Comparison of ENCODE assay signal across 11 mouse cellular contexts in genomic region chr5:123694468-123694867, GRCm38 (mm10). TPM values are rescaled to one million over a fixed set of nuclear protein-coding genes. Genes with fewer than 3 reads are reported as not detected.
DNase-seq lines count a peak whose midpoint lies in the region; ATAC-seq and TF ChIP-seq lines count a peak whose summit lies in the region.
"Had no signal": no experiment of that assay in that cellular context is flagged by ENCODE, and none has a peak within 500 bp of the region (broad histone marks: within the 10 kb centered on the region; RNA-seq: fewer than 3 reads in every experiment).

No protein-coding gene starts in this region.

- no peak for TF ChIP-seq CTCF in liver, adult 2 months (IDR thresholded peaks at IDR 0.05; ENCODE audit: low read depth, low read length)

- H3K27me3 ChIP-seq in liver, adult 2 months (ENCODE audit: control insufficient read depth, insufficient read depth, low read length) = no peaks in the 10 kb centered on the region
- no peaks in the 10 kb centered on the region for H3K27me3 ChIP-seq in stomach, embryonic 15.5 days (replicated peaks)
- H3K27me3 ChIP-seq in forebrain, embryonic 10.5 days (ENCODE audit: poor library complexity, severe bottlenecking) = no peaks in the 10 kb centered on the region
- H3K27me3 ChIP-seq: limb, embryonic 15.5 days had no signal

- H3K9ac ChIP-seq in liver, adult 2 months (ENCODE audit: low read depth, low read length) = no peak overlapping the region
- no peak overlapping the region for H3K9ac ChIP-seq in stomach, embryonic 15.5 days
- H3K9ac ChIP-seq: limb, embryonic 15.5 days had no signal

- TF ChIP-seq POLR2A in liver, adult 2 months (IDR thresholded peaks at IDR 0.05; ENCODE audit: extremely low read depth, insufficient read depth, low read length) = no peak

- ATAC-seq in stomach, embryonic 15.5 days (ENCODE audit: insufficient read depth, low FRiP score, low read depth) = peak; percentile 63

- peaks cover 2% of the 10 kb centered on the region; the same call in 1 of the 2 replicates for H3K36me3 ChIP-seq in liver, adult 2 months (ENCODE audit: control insufficient read depth, insufficient read depth, low read length)
- peaks cover 5% of the 10 kb centered on the region; the same call in 1 of the 2 replicates for H3K36me3 ChIP-seq in stomach, embryonic 15.5 days
- peaks cover 25% of the 10 kb centered on the region for H3K36me3 ChIP-seq in forebrain, embryonic 10.5 days (replicated peaks)

- DNase-seq in liver, adult 2 months (ENCODE audit: extremely low read depth, low read depth, low spot score) = peak; percentile 69
- no peak for DNase-seq in liver
- DNase-seq in gastrocnemius, postnatal 10 days = peak; percentile 27
- peak; percentile 72 for DNase-seq in heart, postnatal 4 days
- DNase-seq in embryo, embryonic 11 days = no peak
- DNase-seq in forebrain, embryonic 10.5 days (ENCODE audit: extremely low spot score, low spot score) = no peak
- DNase-seq in right cerebral cortex, adult 2 months (ENCODE audit: low spot score in 2 of 2) = no peak
- DNase-seq: cerebellum, postnatal 10 days; thymus, adult 2 months had no signal

- 25% methylated on average over 6 of the region's 6 CpGs for WGBS in liver, adult 2 months
- 41% methylated on average over 6 of the region's 6 CpGs for WGBS in stomach, embryonic 15.5 days
- WGBS in forebrain, embryonic 10.5 days = 80% methylated on average over 6 of the region's 6 CpGs

- H3K9me3 ChIP-seq in stomach, embryonic 15.5 days = no peaks in the 10 kb centered on the region
- H3K9me3 ChIP-seq in forebrain, embryonic 10.5 days = no peaks in the 10 kb centered on the region
- H3K9me3 ChIP-seq: limb, embryonic 15.5 days had no signal

- H3K79me2 ChIP-seq in liver, adult 2 months (ENCODE audit: control insufficient read depth, insufficient read depth, low read length) = no peaks in the 10 kb centered on the region

- H3K4me3 ChIP-seq in liver, adult 2 months (ENCODE audit: insufficient read depth, low read depth, low read length) = no peak overlapping the region
- H3K4me3 ChIP-seq in stomach, embryonic 15.5 days (replicated peaks) = no peak overlapping the region
- H3K4me3 ChIP-seq in forebrain, embryonic 10.5 days = no peak overlapping the region
- H3K4me3 ChIP-seq: limb, embryonic 15.5 days had no signal

- peaks cover 3% of the 10 kb centered on the region; the same call in 1 of the 2 replicates for H3K4me1 ChIP-seq in liver, adult 2 months (ENCODE audit: control insufficient read depth, insufficient read depth, low read length)
- H3K4me1 ChIP-seq in stomach, embryonic 15.5 days = peaks cover 3% of the 10 kb centered on the region; the same call in 1 of the 2 replicates
- H3K4me1 ChIP-seq in forebrain, embryonic 10.5 days = no peaks in the 10 kb centered on the region

- H3K4me2 ChIP-seq in stomach, embryonic 15.5 days = no peak overlapping the region
- H3K4me2 ChIP-seq: limb, embryonic 15.5 days had no signal

- no peak overlapping the region for H3K27ac ChIP-seq in liver, adult 2 months (replicated peaks; ENCODE audit: insufficient read depth, low read depth, low read length)
- peak overlapping the region; percentile 37; the same call in 1 of the 2 replicates for H3K27ac ChIP-seq in stomach, embryonic 15.5 days
- no peak overlapping the region for H3K27ac ChIP-seq in forebrain, embryonic 10.5 days

RNA-seq across cellular contexts. Expression of gene Clip1, which starts 10.1 kb away (rescaled TPM):
- total RNA-seq in liver, adult 2 months (2014; rRNA removed) = 18.5 and 25.2 TPM in 2 replicates
- 10.9 and 11.8 TPM in 2 replicates for polyA plus RNA-seq in liver, adult 2 months (2012; rRNA removed)
- total RNA-seq in gastrocnemius, postnatal 10 days (2021) = 100 to 1,000 TPM in 1 of 2 experiments, 10 to 100 TPM in 1; 91.2 to 111 TPM
- total RNA-seq in heart, postnatal 4 days (2021) = 100 to 1,000 TPM; 108 to 117 TPM
- polyA plus RNA-seq in stomach, embryonic 15.5 days (2015; fragmentation: Nextera tagmentation; extraction: Ambion mirVana) = 41.3 and 41.4 TPM in 2 replicates
- 55.6 and 55.8 TPM in 2 replicates for polyA plus RNA-seq in forebrain, embryonic 10.5 days (2016; fragmentation: Nextera tagmentation; extraction: Ambion mirVana)

RNA-seq across cellular contexts. Expression of gene Zcchc8, which starts 26.4 kb away (rescaled TPM):
- total RNA-seq in liver, adult 2 months (2014; rRNA removed) = 9.0 and 12.1 TPM in 2 replicates
- polyA plus RNA-seq in liver, adult 2 months (2012; rRNA removed) = 9.6 and 12.7 TPM in 2 replicates
- 10 to 100 TPM; 26.6 to 33.2 TPM for total RNA-seq in gastrocnemius, postnatal 10 days (2021)
- 10 to 100 TPM; 53.1 to 57.6 TPM for total RNA-seq in heart, postnatal 4 days (2021)
- polyA plus RNA-seq in stomach, embryonic 15.5 days (2015; fragmentation: Nextera tagmentation; extraction: Ambion mirVana) = 65.8 and 73.7 TPM in 2 replicates
- 90.6 and 92.2 TPM in 2 replicates for polyA plus RNA-seq in forebrain, embryonic 10.5 days (2016; fragmentation: Nextera tagmentation; extraction: Ambion mirVana)

RNA-seq across cellular contexts. Expression of gene Rsrc2, which starts 54.7 kb away (rescaled TPM):
- total RNA-seq in liver, adult 2 months (2014; rRNA removed) = 29.1 and 44.2 TPM in 2 replicates
- 3.7 and 7.0 TPM in 2 replicates for polyA plus RNA-seq in liver, adult 2 months (2012; rRNA removed)
- 10 to 100 TPM; 48.7 to 64.9 TPM for total RNA-seq in gastrocnemius, postnatal 10 days (2021)
- total RNA-seq in heart, postnatal 4 days (2021) = 10 to 100 TPM; 56.1 to 58.7 TPM
- polyA plus RNA-seq in stomach, embryonic 15.5 days (2015; fragmentation: Nextera tagmentation; extraction: Ambion mirVana) = 111 and 117 TPM in 2 replicates
- polyA plus RNA-seq in forebrain, embryonic 10.5 days (2016; fragmentation: Nextera tagmentation; extraction: Ambion mirVana) = 130 and 137 TPM in 2 replicates

RNA-seq across cellular contexts. Expression of gene Kntc1, which starts 55.0 kb away (rescaled TPM):
- 0.37 and 0.94 TPM in 2 replicates for total RNA-seq in liver, adult 2 months (2014; rRNA removed)
- polyA plus RNA-seq in liver, adult 2 months (2012; rRNA removed) = 0.04 and 0.26 TPM in 2 replicates
- total RNA-seq in gastrocnemius, postnatal 10 days (2021) = 1 to 10 TPM; 5.2 to 5.9 TPM
- 10 to 100 TPM; 26.0 to 29.4 TPM for total RNA-seq in heart, postnatal 4 days (2021)
- polyA plus RNA-seq in stomach, embryonic 15.5 days (2015; fragmentation: Nextera tagmentation; extraction: Ambion mirVana) = 22.7 and 24.9 TPM in 2 replicates
- 51.3 and 52.1 TPM in 2 replicates for polyA plus RNA-seq in forebrain, embryonic 10.5 days (2016; fragmentation: Nextera tagmentation; extraction: Ambion mirVana)

Comparison
In these comparisons a context has a peak if more than half of its experiments do, and no peak if none do; other contexts are left out.
1. DNase-seq: peak in liver, adult 2 months (single experiment), gastrocnemius, postnatal 10 days (single experiment) and heart, postnatal 4 days (single experiment); none in liver (single experiment), embryo, embryonic 11 days (single experiment), forebrain, embryonic 10.5 days (single experiment) and right cerebral cortex, adult 2 months (0 of 2).